Mouse (Mus musculus) ovary, postnatal 14 days (tissue): ENCODE results near the gene Ube2d3.

Experiments used
- DNase-seq: peaks from one replicate; pipeline ENCODE4 v3.0.0; 2022; ENCODE audit warnings: low spot score

Ube2d3 gene

GRCm38 (mm10) chr3:135437758-135438495 lies at the start of gene Ube2d3:
Ube2d3 (plus strand) TSS chr3:135438149.
- peak; percentile 97 for DNase-seq

- no peak for DNase-seq
Measured at GRCm38 (mm10) chr3:135393186-135393585, 44.8 kb upstream of the Ube2d3 start.

- no peak for DNase-seq
Measured at GRCm38 (mm10) chr3:135395085-135395484, 42.9 kb upstream of the Ube2d3 start.

GRCm38 (mm10) chr3:135396081-135396480 lies 41.9 kb upstream of the Ube2d3 start:
- no peak for DNase-seq

- DNase-seq, result no peak
Measured at GRCm38 (mm10) chr3:135397112-135397511, 40.8 kb upstream of the Ube2d3 start.

GRCm38 (mm10) chr3:135402201-135402658 lies 35.7 kb upstream of the Ube2d3 start:
- DNase-seq, result peak; percentile 80

- no peak for DNase-seq
Measured at GRCm38 (mm10) chr3:135403211-135403610, 34.7 kb upstream of the Ube2d3 start.

- DNase-seq, result no peak
Measured at GRCm38 (mm10) chr3:135403856-135404255, 34.1 kb upstream of the Ube2d3 start.

GRCm38 (mm10) chr3:135404599-135404998 lies 33.4 kb upstream of the Ube2d3 start:
- DNase-seq, result no peak

- no peak for DNase-seq
Measured at GRCm38 (mm10) chr3:135407351-135407750, 30.6 kb upstream of the Ube2d3 start.

- no peak for DNase-seq
Measured at GRCm38 (mm10) chr3:135409219-135409618, 28.7 kb upstream of the Ube2d3 start.

- DNase-seq, result no peak
Measured at GRCm38 (mm10) chr3:135411056-135411455, 26.9 kb upstream of the Ube2d3 start.

GRCm38 (mm10) chr3:135411824-135412223 lies 26.1 kb upstream of the Ube2d3 start:
- DNase-seq, result no peak

- no peak for DNase-seq
Measured at GRCm38 (mm10) chr3:135417245-135417644, 20.7 kb upstream of the Ube2d3 start.

- DNase-seq, result no peak
Measured at GRCm38 (mm10) chr3:135417799-135418198, 20.1 kb upstream of the Ube2d3 start.

- no peak for DNase-seq
Measured at GRCm38 (mm10) chr3:135420542-135421309, 17.2 kb upstream of the Ube2d3 start.

GRCm38 (mm10) chr3:135421310-135421594 lies 16.7 kb upstream of the Ube2d3 start:
- DNase-seq, result no peak

- no peak for DNase-seq
Measured at GRCm38 (mm10) chr3:135422232-135422855, 15.6 kb upstream of the Ube2d3 start.

GRCm38 (mm10) chr3:135422856-135423607 lies 14.9 kb upstream of the Ube2d3 start:
- DNase-seq, result peak; percentile 74

GRCm38 (mm10) chr3:135423608-135424212 lies 14.2 kb upstream of the Ube2d3 start, which contains the start of gene Cisd2:
Cisd2 (minus strand) TSS chr3:135423925.
- DNase-seq, result no peak

GRCm38 (mm10) chr3:135436901-135437616 lies 890 bp upstream of the Ube2d3 start:
- no peak for DNase-seq
